Mouse (Mus musculus) layer of hippocampus, adult 8-10 months (tissue): ENCODE measurements around the gene Olfr910. TPM values are rescaled to one million over a fixed set of nuclear protein-coding genes. Genes with fewer than 3 reads are reported as not detected.

Source experiments
- DNase-seq, 2 experiments: peaks; one replicate each; pipeline ENCODE4 v3.0.0; 2022; ENCODE audit warnings: low spot score in 2 of 2
- total RNA-seq, 4 experiments: library from RNA; stranded (reverse); gene quantifications; 2 replicates each; pipeline ENCODE4 v1.2.4; 2022

The Olfr910 gene
- total RNA-seq, result not detected

- no peak for DNase-seq
These were observed at the start of gene Olfr910 for GRCm38 (mm10) chr9:38537549-38537948. Gene Olfr910 (plus strand): TSS chr9:38537849.

- no peak for DNase-seq
These were observed 42.1 kb upstream of the Olfr910 start, which contains the start of gene Olfr907 for GRCm38 (mm10) chr9:38495501-38495900. Gene Olfr907 (plus strand): TSS chr9:38495801.

- DNase-seq, result no peak
These were observed 25.3 kb upstream of the Olfr910 start for GRCm38 (mm10) chr9:38512353-38512752.

GRCm38 (mm10) chr9:38521280-38521679 is 16.4 kb upstream of the Olfr910 start, which contains the start of gene Olfr911-ps1:
Gene Olfr911-ps1 (plus strand): TSS chr9:38521580.
- DNase-seq, result no peak

- no peak for DNase-seq
These were observed 42.2 kb downstream of the Olfr910 start, which contains the start of gene Olfr912 for GRCm38 (mm10) chr9:38579878-38580277. Gene Olfr912 (plus strand): TSS chr9:38580178.

Other genes with a start within 250 kb of the Olfr910 start
- gene Olfr896-ps1, start 246.7 kb upstream of the Olfr910 start, total RNA-seq, result not detected
- gene Olfr25, start 208.8 kb upstream of the Olfr910 start, total RNA-seq, result not detected
- not detected for gene Olfr898, start 189.4 kb upstream of the Olfr910 start, total RNA-seq
- not detected for gene Olfr250, start 171.0 kb upstream of the Olfr910 start, total RNA-seq
- gene Olfr251, start 160.8 kb upstream of the Olfr910 start, total RNA-seq, result not detected
- gene Olfr147, start 136.2 kb upstream of the Olfr910 start, total RNA-seq, result not detected
- gene Olfr901, start 108.4 kb upstream of the Olfr910 start, total RNA-seq, result not detected
- not detected for gene Olfr902, start 90.2 kb upstream of the Olfr910 start, total RNA-seq
- gene Olfr904, start 74.7 kb upstream of the Olfr910 start, total RNA-seq, result not detected
- gene Olfr905, start 66.7 kb upstream of the Olfr910 start, total RNA-seq, result not detected
- gene Olfr906, start 50.8 kb upstream of the Olfr910 start, total RNA-seq, result not detected
- gene Olfr907, start 42.0 kb upstream of the Olfr910 start, total RNA-seq, result not detected
- not detected for gene Olfr911-ps1, start 16.3 kb upstream of the Olfr910 start, total RNA-seq
- not detected for gene Olfr912, start 42.3 kb downstream of the Olfr910 start, total RNA-seq
- not detected for gene Olfr913, start 54.9 kb downstream of the Olfr910 start, total RNA-seq
- not detected for gene Olfr914, start 67.3 kb downstream of the Olfr910 start, total RNA-seq
- not detected for gene Olfr916, start 122.0 kb downstream of the Olfr910 start, total RNA-seq
- not detected for gene Olfr917, start 128.0 kb downstream of the Olfr910 start, total RNA-seq
- gene Olfr918, start 136.8 kb downstream of the Olfr910 start, total RNA-seq, result not detected
- gene Olfr919, start 165.8 kb downstream of the Olfr910 start, total RNA-seq, result not detected
- gene Vwa5a, start 180.4 kb downstream of the Olfr910 start, total RNA-seq, result 10 to 100 TPM; 13.2 to 24.4 (median 19.0) TPM
- gene Olfr920, start 214.4 kb downstream of the Olfr910 start, total RNA-seq, result under 1 TPM in 3 of 4 experiments, not detected in 1; 0.05 to 0.18 (median 0.08) TPM
- gene Olfr921, start 235.2 kb downstream of the Olfr910 start, total RNA-seq, result not detected